Mouse (Mus musculus): ENCODE data around the gene Gm10639.
A peak's percentile ranks its signal among the peaks of the same experiment; 100 is the strongest.
"Not testable (repeated sequence)": the region's sequence is repeated elsewhere in the genome, so short reads cannot be mapped to it uniquely, and the experiment has no call there.

Gm10639 gene

DNA sequence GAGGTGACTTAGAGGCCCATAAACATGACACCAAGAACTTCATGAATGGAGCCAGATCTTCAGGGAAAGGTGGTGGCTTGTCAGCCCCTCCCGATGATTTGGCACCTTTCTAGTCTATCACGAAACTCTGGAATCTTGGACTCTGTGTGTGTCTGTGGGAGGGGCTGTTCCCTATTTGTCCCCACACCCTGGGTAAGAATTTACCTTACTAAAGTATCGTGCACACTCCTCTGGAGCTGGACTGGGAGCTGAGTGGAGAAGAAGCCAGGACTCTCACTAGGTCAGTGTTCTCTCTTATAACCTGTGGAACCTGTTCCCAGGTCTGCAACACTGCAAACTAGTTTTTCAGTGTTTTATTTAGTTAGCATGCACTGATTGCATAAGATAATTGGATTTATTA is at the start of gene Gm10639:
Gm10639 (plus strand) TSS at position 201 of the 400 bp plus-strand sequence.
- not testable (repeated sequence) for DNase-seq (ENCODE audit: low read depth, low spot score)

GRCm38 (mm10) chr9:78255683-78256470 is 33.8 kb upstream of the Gm10639 start:
- peak; percentile 3 for DNase-seq (ENCODE audit: low read depth, low spot score)

DNA sequence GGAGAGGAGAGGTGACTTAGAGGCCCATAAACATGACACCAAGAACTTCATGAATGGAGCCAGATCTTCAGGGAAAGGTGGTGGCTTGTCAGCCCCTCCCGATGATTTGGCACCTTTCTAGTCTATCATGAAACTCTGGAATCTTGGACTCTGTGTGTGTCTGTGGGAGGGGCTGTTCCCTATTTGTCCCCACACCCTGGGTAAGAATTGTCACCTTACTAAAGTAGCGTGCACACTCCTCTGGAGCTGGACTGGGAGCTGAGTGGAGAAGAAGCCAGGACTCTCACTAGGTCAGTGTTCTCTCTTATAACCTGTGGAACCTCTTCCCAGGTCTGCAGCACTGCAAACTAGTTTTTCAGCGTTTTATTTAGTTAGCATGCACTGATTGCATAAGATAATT is 32.8 kb upstream of the Gm10639 start, which contains the start of gene Gm3776:
Gm3776 (plus strand) TSS at position 216 of the 400 bp plus-strand sequence.
- not testable (repeated sequence) for DNase-seq (ENCODE audit: low read depth, low spot score)

GRCm38 (mm10) chr9:78259688-78260087 is 30.0 kb upstream of the Gm10639 start:
- DNase-seq (ENCODE audit: low read depth, low spot score): not testable (repeated sequence)

- DNase-seq (ENCODE audit: low read depth, low spot score): peak; percentile 5
These were observed 18.8 kb upstream of the Gm10639 start for GRCm38 (mm10) chr9:78270945-78271344.

DNA sequence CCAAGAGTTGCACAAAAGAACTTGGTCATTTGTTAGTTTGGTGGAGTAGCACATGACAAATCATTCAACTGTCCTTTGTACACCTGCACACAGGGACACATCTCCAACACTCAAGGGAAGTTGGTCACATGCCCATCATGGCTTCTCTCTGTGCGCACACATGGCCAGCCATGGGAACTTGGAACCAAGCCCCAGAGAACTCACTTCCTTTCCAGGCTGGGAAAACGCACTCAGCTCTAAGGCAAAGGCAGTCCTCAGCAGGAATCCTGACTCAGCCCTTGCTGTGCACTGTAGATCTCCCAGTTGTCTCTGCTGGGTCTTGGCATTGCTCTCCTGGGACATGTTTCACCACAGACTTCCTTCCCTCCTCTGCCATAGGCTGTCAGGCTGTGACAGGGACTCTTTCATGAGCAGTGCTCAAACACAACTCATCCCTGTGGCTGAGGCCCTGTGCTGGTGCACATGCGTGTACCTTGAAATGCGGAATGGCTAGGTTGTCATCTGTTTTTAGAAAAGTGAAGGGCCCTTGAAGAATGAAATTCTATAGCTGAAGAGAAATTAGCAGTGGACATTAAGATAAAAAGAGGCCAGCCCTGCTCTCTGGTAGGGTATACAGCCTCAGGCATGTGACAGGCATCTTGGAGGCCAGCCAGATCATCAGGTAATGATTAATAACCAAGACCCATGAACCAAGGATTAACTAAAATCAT is 7.6 kb upstream of the Gm10639 start:
- DNase-seq (ENCODE audit: low read depth, low spot score): not testable (repeated sequence)

DNA sequence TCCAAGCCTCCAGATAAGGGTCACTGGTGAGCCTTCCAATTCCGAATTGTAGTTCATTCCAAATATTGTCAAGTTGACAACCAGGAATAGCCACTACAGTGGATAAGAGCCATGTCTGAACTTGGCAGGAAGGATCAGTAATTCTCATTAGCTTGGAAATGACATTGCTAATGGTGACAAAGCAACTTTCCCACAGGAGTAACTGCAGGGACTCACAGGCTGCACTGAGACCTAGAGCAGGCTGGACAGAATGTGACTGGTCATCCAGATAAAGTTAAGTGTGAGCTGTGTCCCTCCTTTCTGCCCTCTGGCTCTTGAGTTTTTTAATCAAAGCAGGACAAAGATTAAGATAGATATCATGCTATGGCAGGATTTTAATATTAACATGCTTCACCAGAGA is 660 bp upstream of the Gm10639 start:
- DNase-seq (ENCODE audit: low read depth, low spot score): not testable (repeated sequence)

DNA sequence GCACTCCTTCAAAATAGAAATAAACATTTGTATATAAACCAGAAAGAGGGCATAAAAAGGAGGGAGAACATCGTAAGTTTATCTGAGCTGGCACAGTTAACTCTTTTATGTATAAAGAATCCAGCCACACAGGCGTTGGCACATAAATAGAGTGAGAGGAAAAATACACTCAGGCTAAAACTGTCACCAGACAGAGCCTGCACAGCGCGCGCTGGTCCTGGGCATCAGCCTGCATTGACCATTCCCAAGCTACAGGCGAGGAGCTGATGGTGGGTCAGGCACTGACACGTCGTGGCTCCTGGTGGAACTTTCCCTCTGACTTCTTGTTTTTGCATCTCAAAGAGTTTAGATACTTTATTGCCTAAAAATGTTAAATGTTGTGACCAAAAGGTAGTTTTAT is 2.7 kb downstream of the Gm10639 start:
- not testable (repeated sequence) for DNase-seq (ENCODE audit: low read depth, low spot score)

- not testable (repeated sequence) for DNase-seq (ENCODE audit: low read depth, low spot score)
These were observed 4.0 kb downstream of the Gm10639 start for GRCm38 (mm10) chr9:78293683-78294082.

DNA sequence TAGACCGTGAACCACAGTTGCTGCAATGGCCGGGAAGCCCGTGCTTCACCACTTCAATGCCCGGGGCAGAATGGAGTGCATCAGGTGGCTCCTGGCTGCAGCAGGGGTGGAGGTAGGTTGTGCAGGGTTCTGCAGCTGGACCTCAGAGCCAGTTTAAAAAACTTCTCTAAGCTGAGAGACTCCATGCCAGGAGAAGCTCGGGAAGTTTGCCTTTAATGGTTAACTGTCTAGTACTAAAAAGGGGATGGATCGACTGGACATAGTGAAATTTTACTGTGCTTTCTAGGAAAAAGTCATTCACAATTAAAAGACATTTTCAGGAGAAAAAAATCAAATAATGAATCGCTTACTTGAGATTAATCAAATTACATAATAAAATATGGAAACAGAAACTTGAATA is 5.1 kb downstream of the Gm10639 start:
- DNase-seq (ENCODE audit: low read depth, low spot score): not testable (repeated sequence)

DNA sequence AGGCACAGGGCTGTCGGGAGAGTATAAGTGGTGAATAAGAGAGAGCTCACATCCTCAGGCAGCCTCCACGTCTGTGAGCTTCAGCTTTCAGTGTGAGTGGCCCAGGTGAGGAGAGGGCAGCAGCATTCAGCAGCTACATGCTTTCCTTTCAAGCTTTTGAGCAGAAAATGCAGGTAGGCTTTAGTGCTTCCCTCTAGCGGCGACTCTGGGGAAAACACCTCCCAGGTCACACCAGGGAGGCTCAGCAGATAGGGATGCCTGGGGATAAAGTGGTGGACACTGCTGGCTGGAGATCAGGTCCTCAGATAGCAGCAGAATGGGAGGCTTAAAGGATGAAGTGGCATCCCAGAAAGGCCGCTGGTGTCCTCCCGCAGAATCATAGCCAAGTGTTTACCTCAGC is 6.4 kb downstream of the Gm10639 start:
- peak; percentile 52 for DNase-seq (ENCODE audit: low read depth, low spot score)

GRCm38 (mm10) chr9:78298232-78298631 is 8.5 kb downstream of the Gm10639 start:
- DNase-seq (ENCODE audit: low read depth, low spot score): no peak

- not testable (repeated sequence) for DNase-seq (ENCODE audit: low read depth, low spot score)
These were observed 9.4 kb downstream of the Gm10639 start for GRCm38 (mm10) chr9:78299143-78299542.

DNA sequence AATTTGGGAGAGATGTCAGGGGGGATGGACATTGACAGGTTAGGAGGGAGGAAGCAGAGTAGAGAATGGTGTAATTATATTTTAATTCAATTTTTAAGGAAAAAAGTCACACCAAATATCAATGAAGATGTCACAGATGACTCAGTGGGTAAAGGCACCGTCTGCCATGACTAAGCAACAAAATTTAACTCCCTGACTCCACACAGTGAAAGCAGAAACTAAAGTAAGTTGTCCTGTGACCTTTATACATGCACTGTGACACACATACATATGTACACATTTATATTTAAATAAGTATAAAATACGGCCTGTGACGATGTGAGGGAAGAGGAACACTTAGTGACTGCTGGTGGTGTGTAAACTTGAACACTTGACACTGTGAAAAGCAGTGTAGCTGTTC is 18.4 kb downstream of the Gm10639 start:
- not testable (repeated sequence) for DNase-seq (ENCODE audit: low read depth, low spot score)

DNA sequence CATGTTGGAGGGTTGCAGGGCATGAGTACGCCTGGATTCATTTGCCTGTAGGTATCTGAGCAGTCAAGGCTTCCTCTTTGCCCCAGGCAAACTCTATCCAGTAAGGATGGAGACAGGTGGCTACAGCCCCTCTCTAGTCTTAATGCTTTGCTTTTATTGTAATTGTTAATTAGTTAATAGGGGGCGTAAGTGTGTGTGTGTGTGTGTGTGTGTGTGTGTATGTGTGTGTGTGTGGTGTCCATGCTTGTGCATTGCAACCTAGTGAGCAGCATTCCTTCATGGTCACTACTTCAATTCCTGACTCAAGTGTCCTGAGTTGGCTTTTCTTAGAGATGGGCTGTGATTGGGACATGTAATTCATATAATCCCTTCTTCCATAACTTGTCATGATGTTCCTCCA is 25.0 kb downstream of the Gm10639 start, which contains the start of gene Omt2a:
Omt2a (minus strand) TSS at position 101 of the 400 bp plus-strand sequence.
- no peak for DNase-seq (ENCODE audit: low read depth, low spot score)

GRCm38 (mm10) chr9:78319499-78319898 is 29.8 kb downstream of the Gm10639 start:
- peak; percentile 16 for DNase-seq (ENCODE audit: low read depth, low spot score)

GRCm38 (mm10) chr9:78327289-78327688 is 37.6 kb downstream of the Gm10639 start, which contains the start of gene Omt2b:
Omt2b (plus strand) TSS chr9:78327589.
- not testable (repeated sequence) for DNase-seq (ENCODE audit: low read depth, low spot score)

DNA sequence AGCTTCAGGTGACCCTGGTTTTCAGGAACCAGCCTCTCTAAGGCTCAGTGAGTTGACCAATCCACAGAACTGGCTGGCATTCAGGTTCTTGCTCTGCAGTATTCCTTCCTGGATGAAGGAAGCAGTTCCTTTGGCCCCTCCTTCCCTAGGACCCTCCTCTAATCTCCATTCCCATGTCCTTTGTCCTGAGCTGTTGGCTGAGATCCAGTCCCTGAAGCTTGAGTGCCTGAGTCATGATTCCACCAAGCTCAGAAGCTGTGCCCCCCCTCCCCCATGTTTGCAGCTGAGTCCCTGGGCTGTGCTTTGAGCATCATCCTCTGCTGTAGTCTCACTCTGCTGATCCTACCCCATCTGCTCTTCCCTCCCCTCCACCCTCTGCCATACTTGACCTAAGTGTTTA is 47.3 kb downstream of the Gm10639 start:
- DNase-seq (ENCODE audit: low read depth, low spot score): peak; percentile 6

- DNase-seq (ENCODE audit: low read depth, low spot score): peak; percentile 30
These were observed 50.6 kb downstream of the Gm10639 start for GRCm38 (mm10) chr9:78340324-78340723.

DNA sequence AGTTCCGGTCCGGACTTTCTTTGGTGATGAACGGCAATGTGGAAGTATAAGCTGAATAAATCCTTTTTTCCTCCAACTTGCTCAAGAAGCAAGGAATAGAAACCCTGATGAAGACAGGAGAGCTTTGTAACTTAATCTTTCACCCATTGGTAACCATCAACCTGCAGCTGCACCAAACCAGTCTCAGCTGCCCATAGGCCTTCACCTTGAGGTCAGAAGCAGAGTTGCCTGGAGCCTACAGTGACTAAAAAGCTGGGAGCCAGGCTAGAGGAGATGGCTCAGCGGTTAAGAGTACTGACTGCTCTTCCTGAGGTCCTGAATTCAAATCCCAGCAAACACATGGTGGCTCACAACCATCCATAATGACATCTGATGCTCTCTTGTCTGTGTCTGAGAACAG is 52.8 kb downstream of the Gm10639 start:
- DNase-seq (ENCODE audit: low read depth, low spot score): not testable (repeated sequence)

DNA sequence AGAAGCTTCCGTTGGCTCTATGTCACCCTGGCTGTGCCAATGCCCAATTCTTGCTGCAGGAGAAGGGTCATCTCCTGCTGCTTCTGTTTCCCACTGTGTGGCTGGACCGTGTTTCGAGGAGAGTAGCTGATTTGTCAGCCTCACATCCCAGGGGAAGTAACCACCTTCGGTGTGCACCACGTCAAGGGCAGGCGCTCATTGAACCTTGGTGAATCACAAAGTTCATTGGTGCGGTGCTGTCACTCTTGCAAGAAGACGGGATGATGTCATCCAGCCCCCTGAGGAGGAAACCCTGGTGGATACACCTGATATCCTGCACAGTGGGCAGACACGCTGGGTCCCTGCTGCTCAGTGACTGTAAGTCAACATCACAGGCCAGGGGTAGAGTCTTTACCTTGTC is 53.3 kb downstream of the Gm10639 start:
- DNase-seq (ENCODE audit: low read depth, low spot score): not testable (repeated sequence)

GRCm38 (mm10) chr9:78345235-78345634 is 55.5 kb downstream of the Gm10639 start:
- DNase-seq (ENCODE audit: low read depth, low spot score): not testable (repeated sequence)

Measured in brain, adult 2 months (tissue).